Mouse (Mus musculus) erythroblast, embryonic 14.5 days (primary cell): ENCODE data around the gene Rapgef6.

Experiments
- GATA1 ChIP-seq: IDR thresholded peaks from 2 replicates; pipeline ENCODE4 v1.6.1; 2012; ENCODE audit warnings: low read length, inconsistent platforms, mixed read lengths
- TAL1 ChIP-seq: IDR thresholded peaks from 3 replicates; pipeline ENCODE4 v1.6.1; 2012; ENCODE audit warnings: low read length, inconsistent platforms, mixed read lengths

- TF ChIP-seq GATA1 = no peak
- no peak for TF ChIP-seq TAL1
These were observed 9.1 kb upstream of the Rapgef6 start for GRCm38 (mm10) chr11:54513584-54513983.
